Mouse (Mus musculus): ENCODE results near the gene Prelid1. TPM values are rescaled to one million over a fixed set of nuclear protein-coding genes. Genes with fewer than 3 reads are reported as not detected.

Gene Prelid1
- polyA plus RNA-seq, 1 experiment from 2014 or later = 405 TPM

GRCm38 (mm10) chr13:55328641-55329040 is 8.3 kb downstream of the Prelid1 start:
- H3K27ac ChIP-seq (replicated peaks; ENCODE audit: low read depth, low read length) = no peak overlapping the region

GRCm38 (mm10) chr13:55329109-55329682 is 8.9 kb downstream of the Prelid1 start:
- H3K9me3 ChIP-seq (replicated peaks; ENCODE audit: control insufficient read depth, low read length) = no peaks in the 10 kb centered on the region
- peak overlapping the region; percentile 55 for H3K4me3 ChIP-seq (ENCODE audit: low read depth, low read length)
- H3K27me3 ChIP-seq (ENCODE audit: control insufficient read depth, insufficient read depth, low read length) = no peaks in the 10 kb centered on the region
- under 1% methylated on average over 26 of the region's 29 CpGs for WGBS
- DNase-seq (ENCODE audit: low spot score) = no peak
- peaks cover 7% of the 10 kb centered on the region for H3K4me1 ChIP-seq (ENCODE audit: control insufficient read depth, insufficient read depth, low read length)
- H3K4me2 ChIP-seq (ENCODE audit: low read depth, low read length) = peak overlapping the region; percentile 87
- peak overlapping the region; percentile 79 for H3K9ac ChIP-seq (replicated peaks; ENCODE audit: low read length)
- H3K36me3 ChIP-seq (replicated peaks; ENCODE audit: control insufficient read depth, insufficient read depth, low read depth, low read length) = peaks cover 10% of the 10 kb centered on the region
- peak; percentile 14; the same call in 1 of the 2 replicates for ATAC-seq (replicated peaks; ENCODE audit: insufficient number of reproducible peaks, low FRiP score, low TSS enrichment, low read depth)
- 0 out of 2 replicates have a peak overlapping the region, but pooled peaks have one; percentile 35 for H3K27ac ChIP-seq (replicated peaks; ENCODE audit: low read depth, low read length)

More at GRCm38 (mm10) chr13:55328641-55329040, 8.3 kb downstream of the Prelid1 start:
- Histone ChIP-seq H3K9ac (replicated peaks; ENCODE audit: low read length) (peak overlapping the region; percentile 79), H3K4me1 (ENCODE audit: control insufficient read depth, insufficient read depth, low read length) (peaks cover 7% of the 10 kb centered on the region), H3K4me3 (ENCODE audit: low read depth, low read length) (peak overlapping the region; percentile 55), H3K36me3 (replicated peaks; ENCODE audit: control insufficient read depth, insufficient read depth, low read depth, low read length) (peaks cover 13% of the 10 kb centered on the region), H3K27me3 (ENCODE audit: control insufficient read depth, insufficient read depth, low read length) (no peaks in the 10 kb centered on the region), H3K9me3 (replicated peaks; ENCODE audit: control insufficient read depth, low read length) (no peaks in the 10 kb centered on the region), H3K4me2 (ENCODE audit: low read depth, low read length) (peak overlapping the region; percentile 87)
- DNase-seq (ENCODE audit: low spot score) (no peak), ATAC-seq (replicated peaks; ENCODE audit: insufficient number of reproducible peaks, low FRiP score, low TSS enrichment, low read depth) (no peak)
- WGBS = 78% methylated on average over 4 of the region's 4 CpGs

- Histone ChIP-seq H3K27me3 (ENCODE audit: control insufficient read depth, insufficient read depth, low read length) (no peaks in the 10 kb centered on the region), H3K4me1 (ENCODE audit: control insufficient read depth, insufficient read depth, low read length) (peaks cover 7% of the 10 kb centered on the region), H3K9ac (replicated peaks; ENCODE audit: low read length) (peak within 1 kb of the TSS; percentile 79), H3K9me3 (replicated peaks; ENCODE audit: control insufficient read depth, low read length) (no peaks in the 10 kb centered on the region), H3K4me2 (ENCODE audit: low read depth, low read length) (peak within 1 kb of the TSS; percentile 87), H3K4me3 (ENCODE audit: low read depth, low read length) (peak within 1 kb of the TSS; percentile 55), H3K36me3 (replicated peaks; ENCODE audit: control insufficient read depth, insufficient read depth, low read depth, low read length) (peaks cover 10% of the 10 kb centered on the region), H3K27ac (replicated peaks; ENCODE audit: low read depth, low read length) (peak within 1 kb of the TSS; percentile 79)
- under 1% methylated on average over 76 of the region's 82 CpGs for WGBS
- ATAC-seq (replicated peaks; ENCODE audit: insufficient number of reproducible peaks, low FRiP score, low TSS enrichment, low read depth) (peak; percentile 74), DNase-seq (ENCODE audit: low spot score) (peak; percentile 92)
Measured at GRCm38 (mm10) chr13:55329683-55330566, 9.6 kb downstream of the Prelid1 start, which contains the start of gene Mxd3. Gene Mxd3 (minus strand): TSS chr13:55329823.

GRCm38 (mm10) chr13:55330567-55331400 is 10.5 kb downstream of the Prelid1 start:
- Histone ChIP-seq H3K4me1 (ENCODE audit: control insufficient read depth, insufficient read depth, low read length) (peaks cover 7% of the 10 kb centered on the region), H3K36me3 (replicated peaks; ENCODE audit: control insufficient read depth, insufficient read depth, low read depth, low read length) (peaks cover 3% of the 10 kb centered on the region), H3K27me3 (ENCODE audit: control insufficient read depth, insufficient read depth, low read length) (no peaks in the 10 kb centered on the region), H3K4me2 (ENCODE audit: low read depth, low read length) (peak overlapping the region; percentile 87), H3K27ac (replicated peaks; ENCODE audit: low read depth, low read length) (peak overlapping the region; percentile 79), H3K9ac (replicated peaks; ENCODE audit: low read length) (peak overlapping the region; percentile 79; the same call in 1 of the 2 replicates), H3K4me3 (ENCODE audit: low read depth, low read length) (peak overlapping the region; percentile 55), H3K9me3 (replicated peaks; ENCODE audit: control insufficient read depth, low read length) (no peaks in the 10 kb centered on the region)
- WGBS = 44% methylated on average over 14 of the region's 14 CpGs
- DNase-seq (ENCODE audit: low spot score) (no peak), ATAC-seq (replicated peaks; ENCODE audit: insufficient number of reproducible peaks, low FRiP score, low TSS enrichment, low read depth) (no peak)

- H3K9ac ChIP-seq (replicated peaks; ENCODE audit: low read length) = no peak overlapping the region
Measured at GRCm38 (mm10) chr13:55332331-55332730, 12.0 kb downstream of the Prelid1 start.

GRCm38 (mm10) chr13:55335701-55336100 is 15.4 kb downstream of the Prelid1 start:
- ATAC-seq (replicated peaks; ENCODE audit: insufficient number of reproducible peaks, low FRiP score, low TSS enrichment, low read depth) (no peak), DNase-seq (ENCODE audit: low spot score) (no peak)
- 85% methylated on average over 4 of the region's 4 CpGs for WGBS
- no peak overlapping the region for H3K9ac ChIP-seq (replicated peaks; ENCODE audit: low read length)
- H3K27me3 ChIP-seq (ENCODE audit: control insufficient read depth, insufficient read depth, low read length) = no peaks in the 10 kb centered on the region
- no peaks in the 10 kb centered on the region for H3K36me3 ChIP-seq (replicated peaks; ENCODE audit: control insufficient read depth, insufficient read depth, low read depth, low read length)
- no peak overlapping the region for H3K4me3 ChIP-seq (ENCODE audit: low read depth, low read length)
- H3K4me2 ChIP-seq (ENCODE audit: low read depth, low read length) = no peak overlapping the region
- H3K4me1 ChIP-seq (ENCODE audit: control insufficient read depth, insufficient read depth, low read length) = no peaks in the 10 kb centered on the region
- H3K9me3 ChIP-seq (replicated peaks; ENCODE audit: control insufficient read depth, low read length) = no peaks in the 10 kb centered on the region
- no peak overlapping the region for H3K27ac ChIP-seq (replicated peaks; ENCODE audit: low read depth, low read length)

More at GRCm38 (mm10) chr13:55332331-55332730, 12.0 kb downstream of the Prelid1 start:
- Histone ChIP-seq H3K36me3 (replicated peaks; ENCODE audit: control insufficient read depth, insufficient read depth, low read depth, low read length) (no peaks in the 10 kb centered on the region), H3K27ac (replicated peaks; ENCODE audit: low read depth, low read length) (no peak overlapping the region), H3K4me2 (ENCODE audit: low read depth, low read length) (no peak overlapping the region), H3K27me3 (ENCODE audit: control insufficient read depth, insufficient read depth, low read length) (no peaks in the 10 kb centered on the region), H3K9me3 (replicated peaks; ENCODE audit: control insufficient read depth, low read length) (no peaks in the 10 kb centered on the region), H3K4me3 (ENCODE audit: low read depth, low read length) (no peak overlapping the region), H3K4me1 (ENCODE audit: control insufficient read depth, insufficient read depth, low read length) (peaks cover 7% of the 10 kb centered on the region)
- DNase-seq (ENCODE audit: low spot score) = no peak
- WGBS = 84% methylated on average over 3 of the region's 3 CpGs
- ATAC-seq (replicated peaks; ENCODE audit: insufficient number of reproducible peaks, low FRiP score, low TSS enrichment, low read depth) = no peak

- Histone ChIP-seq H3K36me3 (replicated peaks; ENCODE audit: control insufficient read depth, insufficient read depth, low read depth, low read length) (no peaks in the 10 kb centered on the region), H3K4me2 (ENCODE audit: low read depth, low read length) (no peak overlapping the region), H3K4me1 (ENCODE audit: control insufficient read depth, insufficient read depth, low read length) (no peaks in the 10 kb centered on the region), H3K4me3 (ENCODE audit: low read depth, low read length) (no peak overlapping the region), H3K9me3 (replicated peaks; ENCODE audit: control insufficient read depth, low read length) (no peaks in the 10 kb centered on the region), H3K9ac (replicated peaks; ENCODE audit: low read length) (no peak overlapping the region), H3K27ac (replicated peaks; ENCODE audit: low read depth, low read length) (no peak overlapping the region), H3K27me3 (ENCODE audit: control insufficient read depth, insufficient read depth, low read length) (no peaks in the 10 kb centered on the region)
- DNase-seq (ENCODE audit: low spot score) (no peak), ATAC-seq (replicated peaks; ENCODE audit: insufficient number of reproducible peaks, low FRiP score, low TSS enrichment, low read depth) (no peak)
- 70% methylated on average over 10 of the region's 10 CpGs for WGBS
Measured at GRCm38 (mm10) chr13:55337341-55337975, 17.2 kb downstream of the Prelid1 start.
